Mouse (Mus musculus): Measurements from ENCODE around the gene Tpsab1. TPM values are rescaled to one million over a fixed set of nuclear protein-coding genes. Genes with fewer than 3 reads are reported as not detected.

Gene Tpsab1
- polyA plus RNA-seq, 1 experiment from 2014 or later = not detected

GRCm38 (mm10) chr17:25340003-25340402 lies 5.4 kb downstream of the Tpsab1 start:
- Histone ChIP-seq H3K9me3 (ENCODE audit: control insufficient read depth, low read depth, low read length) (no peaks in the 10 kb centered on the region), H3K9ac (replicated peaks; ENCODE audit: low read depth, low read length) (no peak overlapping the region), H3K4me2 (replicated peaks; ENCODE audit: low read depth, low read length) (no peak overlapping the region), H3K4me1 (ENCODE audit: control insufficient read depth, insufficient read depth, low read length) (no peaks in the 10 kb centered on the region), H3K36me3 (ENCODE audit: control insufficient read depth, insufficient read depth, low read length) (no peaks in the 10 kb centered on the region), H3K27me3 (ENCODE audit: control insufficient read depth, insufficient read depth, low read length) (no peaks in the 10 kb centered on the region), H3K27ac (ENCODE audit: low read length) (no peak overlapping the region), H3K4me3 (ENCODE audit: low read depth, low read length) (no peak overlapping the region)
- no peak for ATAC-seq (ENCODE audit: insufficient number of reproducible peaks, insufficient read depth, low FRiP score, low read depth)
- WGBS = 83% methylated on average over 6 of the region's 6 CpGs

DNA sequence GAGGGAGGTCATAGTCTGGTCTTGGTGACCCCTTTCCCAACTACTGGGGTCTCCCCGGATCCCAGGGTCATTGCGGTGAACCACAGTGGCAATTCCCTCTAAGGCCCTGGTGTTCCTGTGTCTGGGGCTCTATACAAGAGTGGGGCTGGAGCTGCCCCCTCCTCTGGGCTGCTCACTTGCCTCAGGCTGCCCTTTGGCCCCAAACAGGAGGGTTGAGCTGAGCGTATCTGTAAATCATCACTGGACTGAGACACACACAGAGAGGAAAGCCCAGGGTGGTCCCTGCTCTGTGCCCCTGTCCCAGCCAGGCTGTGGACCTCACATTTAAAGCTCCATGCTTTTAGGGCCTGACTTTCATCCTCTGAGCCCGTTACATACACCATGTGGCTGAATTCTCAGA lies 7.1 kb downstream of the Tpsab1 start:
- no peaks in the 10 kb centered on the region for H3K4me1 ChIP-seq (ENCODE audit: control insufficient read depth, insufficient read depth, low read length)
- no peak overlapping the region for H3K4me3 ChIP-seq (ENCODE audit: low read depth, low read length)
- H3K36me3 ChIP-seq (ENCODE audit: control insufficient read depth, insufficient read depth, low read length) = no peaks in the 10 kb centered on the region
- no peak overlapping the region for H3K4me2 ChIP-seq (replicated peaks; ENCODE audit: low read depth, low read length)
- no peaks in the 10 kb centered on the region for H3K27me3 ChIP-seq (ENCODE audit: control insufficient read depth, insufficient read depth, low read length)
- ATAC-seq (ENCODE audit: insufficient number of reproducible peaks, insufficient read depth, low FRiP score, low read depth) = no peak
- H3K9ac ChIP-seq (replicated peaks; ENCODE audit: low read depth, low read length) = no peak overlapping the region
- H3K9me3 ChIP-seq (ENCODE audit: control insufficient read depth, low read depth, low read length) = no peaks in the 10 kb centered on the region
- 72% methylated on average over 4 of the region's 4 CpGs for WGBS
- H3K27ac ChIP-seq (ENCODE audit: low read length) = no peak overlapping the region

DNA sequence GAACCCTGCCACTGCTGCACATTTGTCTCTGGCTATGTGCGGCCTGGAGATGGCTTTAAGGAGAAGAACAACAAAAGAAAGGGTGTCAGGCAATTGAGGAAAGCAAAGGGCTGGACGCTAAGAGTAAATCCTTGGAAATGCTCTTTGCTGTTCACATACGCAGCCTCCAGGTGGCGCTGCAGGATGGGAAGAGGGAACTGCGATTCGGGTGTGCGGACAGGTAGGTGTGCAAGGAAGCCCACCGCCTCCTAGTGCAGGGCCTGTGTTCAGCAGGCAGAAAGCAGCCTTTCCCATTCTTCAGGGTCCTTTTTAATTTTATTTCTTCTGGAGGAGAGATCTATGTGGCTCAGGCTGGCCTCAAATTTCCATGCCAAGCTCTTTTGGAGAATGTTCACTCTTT lies 11.4 kb downstream of the Tpsab1 start:
- Histone ChIP-seq H3K27ac (ENCODE audit: low read length) (no peak overlapping the region), H3K4me1 (ENCODE audit: control insufficient read depth, insufficient read depth, low read length) (no peaks in the 10 kb centered on the region), H3K27me3 (ENCODE audit: control insufficient read depth, insufficient read depth, low read length) (no peaks in the 10 kb centered on the region), H3K9ac (replicated peaks; ENCODE audit: low read depth, low read length) (no peak overlapping the region), H3K4me3 (ENCODE audit: low read depth, low read length) (no peak overlapping the region), H3K36me3 (ENCODE audit: control insufficient read depth, insufficient read depth, low read length) (no peaks in the 10 kb centered on the region), H3K4me2 (replicated peaks; ENCODE audit: low read depth, low read length) (no peak overlapping the region), H3K9me3 (ENCODE audit: control insufficient read depth, low read depth, low read length) (no peaks in the 10 kb centered on the region)
- WGBS = 2% methylated on average over 8 of the region's 8 CpGs
- no peak for ATAC-seq (ENCODE audit: insufficient number of reproducible peaks, insufficient read depth, low FRiP score, low read depth)

DNA sequence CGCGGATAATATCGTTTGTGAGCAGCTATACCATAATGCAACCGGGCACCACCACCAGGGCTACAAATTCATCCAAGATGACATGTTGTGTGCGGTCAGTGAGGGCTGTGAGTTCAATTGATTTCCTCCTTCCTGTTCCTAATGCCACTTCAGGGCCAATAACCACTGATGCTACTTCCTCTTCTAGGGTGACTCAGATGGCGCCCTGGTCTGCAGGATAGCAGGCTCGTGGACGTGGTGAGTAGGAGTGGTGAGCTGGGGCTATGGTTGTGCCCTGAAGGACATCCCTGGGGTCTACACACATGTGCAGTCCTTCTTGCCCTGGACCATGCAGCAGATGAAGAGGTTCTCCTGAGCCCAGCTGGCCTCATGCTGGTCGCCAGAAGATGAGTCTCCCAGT lies 13.0 kb downstream of the Tpsab1 start:
- no peak overlapping the region for H3K4me3 ChIP-seq (ENCODE audit: low read depth, low read length)
- H3K4me2 ChIP-seq (replicated peaks; ENCODE audit: low read depth, low read length) = no peak overlapping the region
- H3K4me1 ChIP-seq (ENCODE audit: control insufficient read depth, insufficient read depth, low read length) = no peaks in the 10 kb centered on the region
- H3K9ac ChIP-seq (replicated peaks; ENCODE audit: low read depth, low read length) = no peak overlapping the region
- no peaks in the 10 kb centered on the region for H3K9me3 ChIP-seq (ENCODE audit: control insufficient read depth, low read depth, low read length)
- H3K36me3 ChIP-seq (ENCODE audit: control insufficient read depth, insufficient read depth, low read length) = no peaks in the 10 kb centered on the region
- 75% methylated on average over 9 of the region's 9 CpGs for WGBS
- H3K27ac ChIP-seq (ENCODE audit: low read length) = no peak overlapping the region
- ATAC-seq (ENCODE audit: insufficient number of reproducible peaks, insufficient read depth, low FRiP score, low read depth) = no peak
- no peaks in the 10 kb centered on the region for H3K27me3 ChIP-seq (ENCODE audit: control insufficient read depth, insufficient read depth, low read length)

GRCm38 (mm10) chr17:25322930-25323329 lies 22.4 kb downstream of the Tpsab1 start:
- H3K9ac ChIP-seq (replicated peaks; ENCODE audit: low read depth, low read length) = no peak overlapping the region
- H3K36me3 ChIP-seq (ENCODE audit: control insufficient read depth, insufficient read depth, low read length) = no peaks in the 10 kb centered on the region
- H3K9me3 ChIP-seq (ENCODE audit: control insufficient read depth, low read depth, low read length) = no peaks in the 10 kb centered on the region
- no peak overlapping the region for H3K4me2 ChIP-seq (replicated peaks; ENCODE audit: low read depth, low read length)
- H3K4me3 ChIP-seq (ENCODE audit: low read depth, low read length) = no peak overlapping the region
- no peak overlapping the region for H3K27ac ChIP-seq (ENCODE audit: low read length)
- no peak for ATAC-seq (ENCODE audit: insufficient number of reproducible peaks, insufficient read depth, low FRiP score, low read depth)
- WGBS = 9% methylated on average over 2 of the region's 2 CpGs
- H3K4me1 ChIP-seq (ENCODE audit: control insufficient read depth, insufficient read depth, low read length) = no peaks in the 10 kb centered on the region
- no peaks in the 10 kb centered on the region for H3K27me3 ChIP-seq (ENCODE audit: control insufficient read depth, insufficient read depth, low read length)

DNA sequence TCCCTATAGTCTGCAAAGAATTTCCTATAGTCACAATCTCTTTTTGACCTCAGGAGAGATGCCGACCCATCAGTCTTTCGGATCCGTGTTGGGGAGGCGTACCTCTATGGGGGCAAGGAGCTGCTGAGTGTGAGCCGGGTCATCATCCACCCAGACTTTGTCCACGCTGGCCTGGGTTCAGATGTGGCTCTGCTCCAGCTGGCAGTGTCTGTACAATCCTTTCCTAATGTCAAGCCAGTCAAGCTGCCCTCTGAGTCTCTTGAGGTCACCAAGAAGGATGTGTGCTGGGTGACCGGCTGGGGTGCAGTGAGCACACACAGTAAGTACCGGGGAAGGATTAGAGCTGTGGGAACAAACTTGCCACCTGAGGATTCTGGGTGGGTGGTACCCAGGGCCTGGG lies 24.5 kb downstream of the Tpsab1 start:
- ATAC-seq (ENCODE audit: insufficient number of reproducible peaks, insufficient read depth, low FRiP score, low read depth) = no peak
- Histone ChIP-seq H3K9ac (replicated peaks; ENCODE audit: low read depth, low read length) (no peak overlapping the region), H3K36me3 (ENCODE audit: control insufficient read depth, insufficient read depth, low read length) (no peaks in the 10 kb centered on the region)

GRCm38 (mm10) chr17:25318354-25318753 lies 27.0 kb downstream of the Tpsab1 start, which contains the start of gene Prss29:
Prss29 (plus strand) TSS chr17:25318654.
- H3K36me3 ChIP-seq (ENCODE audit: control insufficient read depth, insufficient read depth, low read length) = no peaks in the 10 kb centered on the region
- H3K9ac ChIP-seq (replicated peaks; ENCODE audit: low read depth, low read length) = no peak within 1 kb of the TSS
- no peaks in the 10 kb centered on the region for H3K27me3 ChIP-seq (ENCODE audit: control insufficient read depth, insufficient read depth, low read length)
- no peaks in the 10 kb centered on the region for H3K4me1 ChIP-seq (ENCODE audit: control insufficient read depth, insufficient read depth, low read length)
- H3K9me3 ChIP-seq (ENCODE audit: control insufficient read depth, low read depth, low read length) = no peaks in the 10 kb centered on the region
- no peak within 1 kb of the TSS for H3K4me2 ChIP-seq (replicated peaks; ENCODE audit: low read depth, low read length)
- 71% methylated on average over 5 of the region's 5 CpGs for WGBS
- ATAC-seq (ENCODE audit: insufficient number of reproducible peaks, insufficient read depth, low FRiP score, low read depth) = no peak
- H3K27ac ChIP-seq (ENCODE audit: low read length) = no peak within 1 kb of the TSS
- H3K4me3 ChIP-seq (ENCODE audit: low read depth, low read length) = no peak within 1 kb of the TSS

More for the DNA sequence above, 24.5 kb downstream of the Tpsab1 start:
- Histone ChIP-seq H3K27ac (ENCODE audit: low read length) (no peak overlapping the region), H3K4me3 (ENCODE audit: low read depth, low read length) (no peak overlapping the region), H3K27me3 (ENCODE audit: control insufficient read depth, insufficient read depth, low read length) (no peaks in the 10 kb centered on the region), H3K4me2 (replicated peaks; ENCODE audit: low read depth, low read length) (no peak overlapping the region), H3K9me3 (ENCODE audit: control insufficient read depth, low read depth, low read length) (no peaks in the 10 kb centered on the region), H3K4me1 (ENCODE audit: control insufficient read depth, insufficient read depth, low read length) (no peaks in the 10 kb centered on the region)
- WGBS = 88% methylated on average over 8 of the region's 8 CpGs

GRCm38 (mm10) chr17:25308346-25308745 lies 37.0 kb downstream of the Tpsab1 start, which contains the start of gene Prss28:
Prss28 (plus strand) TSS chr17:25308646.
- WGBS = 51% methylated on average over 4 of the region's 4 CpGs
- no peak within 1 kb of the TSS for H3K27ac ChIP-seq (ENCODE audit: low read length)
- no peaks in the 10 kb centered on the region for H3K36me3 ChIP-seq (ENCODE audit: control insufficient read depth, insufficient read depth, low read length)
- H3K4me1 ChIP-seq (ENCODE audit: control insufficient read depth, insufficient read depth, low read length) = no peaks in the 10 kb centered on the region
- no peaks in the 10 kb centered on the region for H3K9me3 ChIP-seq (ENCODE audit: control insufficient read depth, low read depth, low read length)
- H3K4me3 ChIP-seq (ENCODE audit: low read depth, low read length) = no peak within 1 kb of the TSS
- ATAC-seq (ENCODE audit: insufficient number of reproducible peaks, insufficient read depth, low FRiP score, low read depth) = no peak
- no peak within 1 kb of the TSS for H3K9ac ChIP-seq (replicated peaks; ENCODE audit: low read depth, low read length)
- no peak within 1 kb of the TSS for H3K4me2 ChIP-seq (replicated peaks; ENCODE audit: low read depth, low read length)
- no peaks in the 10 kb centered on the region for H3K27me3 ChIP-seq (ENCODE audit: control insufficient read depth, insufficient read depth, low read length)

- no peak within 1 kb of the TSS for H3K4me2 ChIP-seq (replicated peaks; ENCODE audit: low read depth, low read length)
- H3K27me3 ChIP-seq (ENCODE audit: control insufficient read depth, insufficient read depth, low read length) = no peaks in the 10 kb centered on the region
- no peaks in the 10 kb centered on the region for H3K9me3 ChIP-seq (ENCODE audit: control insufficient read depth, low read depth, low read length)
- H3K4me3 ChIP-seq (ENCODE audit: low read depth, low read length) = no peak within 1 kb of the TSS
- no peak within 1 kb of the TSS for H3K27ac ChIP-seq (ENCODE audit: low read length)
- ATAC-seq (ENCODE audit: insufficient number of reproducible peaks, insufficient read depth, low FRiP score, low read depth) = no peak
- no peaks in the 10 kb centered on the region for H3K36me3 ChIP-seq (ENCODE audit: control insufficient read depth, insufficient read depth, low read length)
- no peaks in the 10 kb centered on the region for H3K4me1 ChIP-seq (ENCODE audit: control insufficient read depth, insufficient read depth, low read length)
- no peak within 1 kb of the TSS for H3K9ac ChIP-seq (replicated peaks; ENCODE audit: low read depth, low read length)
- 70% methylated on average over 5 of the region's 5 CpGs for WGBS
These were observed 47.3 kb downstream of the Tpsab1 start, which contains the start of gene Prss34 for GRCm38 (mm10) chr17:25298094-25298493. Prss34 (plus strand) TSS chr17:25298394.
